Mouse (Mus musculus) gastrocnemius, postnatal 10 days (tissue): ENCODE data around the gene Dynlt1c. TPM values are rescaled to one million over a fixed set of nuclear protein-coding genes. Genes with fewer than 3 reads are reported as not detected.
A peak's percentile ranks its signal among the peaks of the same experiment; 100 is the strongest.
"Not testable (repeated sequence)": the region's sequence is repeated elsewhere in the genome, so short reads cannot be mapped to it uniquely, and the experiment has no call there.

ENCODE experiments used
- DNase-seq: peaks from one replicate; pipeline ENCODE4 v3.0.0; 2021; ENCODE audit warnings: mixed read lengths
- total RNA-seq, 2 experiments: library from RNA; stranded (reverse); gene quantifications; 2 replicates each; pipeline ENCODE4 v1.2.3; 2021

The Dynlt1c gene
- total RNA-seq, 2 experiments from 2014 or later: 3.9 to 5.3 TPM

DNA sequence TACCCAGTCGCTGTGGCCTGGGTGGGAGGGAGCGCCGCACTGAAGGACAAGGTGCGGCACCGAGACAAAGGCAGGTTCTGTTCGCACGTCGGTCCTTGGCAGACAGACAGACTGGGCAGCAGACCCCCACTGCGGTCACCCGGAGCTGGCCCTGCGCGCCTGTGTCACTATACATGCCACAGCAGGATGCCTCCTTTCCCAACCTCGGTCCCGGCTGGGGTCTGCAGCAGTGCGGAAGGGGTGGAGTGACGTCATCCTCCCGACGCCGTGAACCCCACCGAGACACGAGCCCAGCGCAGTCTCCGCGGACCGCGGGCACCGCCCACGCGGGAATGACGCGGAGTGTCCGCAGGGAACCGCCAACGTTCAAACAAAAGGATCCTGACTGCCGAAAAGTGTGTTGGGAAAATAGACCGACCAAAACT is 53.6 kb downstream of the Dynlt1c start:
- DNase-seq: peak; percentile 57

DNA sequence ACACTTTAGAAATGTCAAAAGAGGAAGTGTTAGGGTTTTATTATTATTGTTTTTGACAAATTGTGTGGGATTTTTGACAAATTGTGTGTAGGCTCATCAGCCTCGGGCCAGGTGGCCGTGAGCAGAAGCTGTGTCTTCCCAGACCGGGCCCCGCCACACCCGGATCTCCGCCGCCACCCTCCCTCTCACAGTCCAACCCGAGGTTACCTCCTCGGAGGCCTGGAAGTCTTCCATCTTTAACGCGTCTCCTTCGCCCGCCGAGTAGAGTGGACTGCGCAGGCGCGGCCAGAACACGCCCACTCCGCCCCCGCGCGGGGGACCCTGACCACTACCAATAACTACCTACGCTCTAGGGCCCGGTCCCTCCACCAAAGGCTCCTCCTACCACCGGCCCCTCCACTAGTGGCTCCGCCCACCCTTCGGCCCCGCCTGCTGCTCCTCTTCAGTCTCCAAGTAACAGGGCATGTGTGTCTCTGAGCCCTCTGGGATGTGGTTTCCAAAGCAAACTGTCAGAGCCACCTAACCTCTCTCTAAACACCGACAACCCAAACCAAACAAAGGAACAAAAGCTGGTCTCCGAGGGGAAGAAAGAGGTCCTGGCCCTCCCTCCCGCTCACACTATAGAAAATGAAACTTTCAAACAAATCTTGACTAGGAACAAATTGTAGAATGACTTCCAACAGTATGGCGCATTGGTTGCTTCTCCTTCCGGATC is 54.3 kb downstream of the Dynlt1c start, which contains the start of gene Dynlt1f:
TSS of gene Dynlt1f (minus strand) at position 334 of the 715 bp plus-strand sequence.
- DNase-seq: peak; percentile 30

DNA sequence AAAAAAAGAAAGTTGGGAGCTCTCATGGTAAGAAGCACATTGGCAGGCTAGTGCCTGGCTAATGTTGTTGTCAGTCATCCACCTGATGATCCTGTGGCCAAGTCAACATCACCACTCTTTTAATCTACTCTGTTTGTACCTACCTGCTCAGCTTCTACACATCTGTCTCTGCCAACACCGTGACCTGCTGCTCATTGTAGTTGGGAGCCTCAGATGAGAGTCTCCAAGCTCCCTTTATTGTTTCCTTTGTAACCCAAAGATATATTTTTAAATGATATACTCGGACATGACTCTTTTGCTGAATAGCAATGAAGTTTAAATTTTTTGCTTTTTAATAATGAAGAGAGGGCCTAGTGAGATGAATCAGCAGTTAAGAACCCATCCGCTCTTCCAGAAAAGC is 55.0 kb downstream of the Dynlt1c start:
- DNase-seq: not testable (repeated sequence)

DNA sequence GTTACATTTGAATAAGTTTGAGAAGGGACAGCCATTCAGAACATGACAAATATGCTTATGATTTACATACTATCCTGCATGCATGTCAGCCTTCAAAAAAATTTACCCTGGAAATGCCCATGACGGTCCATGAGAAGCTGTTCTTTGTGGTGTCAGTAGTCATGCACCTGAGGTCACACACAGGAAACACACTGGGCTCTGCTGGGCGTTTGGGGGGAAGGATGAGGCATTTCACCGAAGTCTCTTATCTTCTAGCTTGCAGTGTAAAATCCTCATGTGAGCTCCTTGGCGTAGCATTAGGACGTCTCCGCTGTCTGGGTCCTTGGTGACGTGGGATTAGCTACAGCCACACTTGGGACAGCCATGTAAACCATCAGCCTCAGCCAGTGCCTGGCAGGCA is 57.3 kb downstream of the Dynlt1c start, which contains the start of gene Sytl3:
TSS of gene Sytl3 (plus strand) at position 293 of the 400 bp plus-strand sequence.
- DNase-seq: not testable (repeated sequence)

Other genes with a start within 250 kb of the Dynlt1c start
- 10 to 100 TPM; 94.4 to 97.7 TPM for gene Dynlt1b, start 171.6 kb upstream of the Dynlt1c start, total RNA-seq
- gene Dynlt1f, start 54.2 kb downstream of the Dynlt1c start, total RNA-seq: 10 to 100 TPM; 82.0 to 85.2 TPM
- gene Sytl3, start 57.4 kb downstream of the Dynlt1c start, total RNA-seq: under 1 TPM; 0.35 to 0.52 TPM
- 10 to 100 TPM; 24.0 to 24.9 TPM for gene Ezr, start 181.1 kb downstream of the Dynlt1c start, total RNA-seq